Mouse (Mus musculus) embryonic fibroblast, embryonic 13.5 days (primary cell): Measurements from ENCODE around the gene Slc30a1.

Experiments used
- CTCF ChIP-seq: IDR thresholded peaks from 2 replicates; pipeline ENCODE4 v1.5.1; 2011; ENCODE audit warnings: mild to moderate bottlenecking, control low read depth, low read length, moderate library complexity, borderline replicate concordance; ENCODE audit not compliant: insufficient read depth
- POLR2A ChIP-seq: IDR thresholded peaks from 2 replicates; pipeline ENCODE4 v1.6.1; 2011; ENCODE audit warnings: low read depth, mild to moderate bottlenecking, control low read depth, low read length, moderate library complexity

GRCm38 (mm10) chr1:191863833-191864550, 42.6 kb upstream of the Slc30a1 start:
- TF ChIP-seq CTCF (no peak), POLR2A (no peak)
